ENCODE assay signal across 19 mouse cellular contexts in genomic region chr5:84298878-84299736, GRCm38 (mm10).
A peak's percentile ranks its signal among the peaks of the same experiment; 100 is the strongest.
DNase-seq lines count a peak whose midpoint lies in the region; ATAC-seq lines count a peak whose summit lies in the region.
"Had no signal": no experiment of that assay in that cellular context is flagged by ENCODE, and none has a peak within 500 bp of the region (broad histone marks: within the 10 kb centered on the region; RNA-seq: fewer than 3 reads in every experiment).

No protein-coding gene starts in this region.

- 20% methylated on average over 8 of the region's 8 CpGs for WGBS in hindbrain, embryonic 12.5 days
- 10% methylated on average over 8 of the region's 8 CpGs for WGBS in midbrain, embryonic 15.5 days
- 42% methylated on average over 8 of the region's 8 CpGs for WGBS in heart, embryonic 12.5 days

- DNase-seq in embryo, embryonic 10.5 days (ENCODE audit: low spot score), result peak; percentile 9
- no peak for DNase-seq in embryo, embryonic 9.5 days (ENCODE audit: extremely low spot score)
- DNase-seq in R1 (ENCODE audit: low read depth, low spot score), result peak; percentile 34
- DNase-seq in urinary bladder, postnatal 25 days (ENCODE audit: low spot score), result no peak
- no peak for DNase-seq in right cerebral cortex, postnatal 10 days (ENCODE audit: low spot score in 2 of 2)
- DNase-seq: adrenal gland, postnatal 10 days; cerebellum, adult 2 months; gastrocnemius, postnatal 36 days; heart, postnatal 10 days; kidney, postnatal 4 days; lung, postnatal 10 days; right cerebral cortex, adult 18-20 months had no signal

- ATAC-seq in hindbrain, embryonic 12.5 days (ENCODE audit: low FRiP score), result peak; percentile 79
- 0 out of 2 replicates have a peak, but pooled peaks have one; percentile 54 for ATAC-seq in midbrain, embryonic 15.5 days (replicated peaks)
- ATAC-seq in heart, embryonic 12.5 days (ENCODE audit: insufficient number of reproducible peaks, low FRiP score), result no peak
- ATAC-seq: inflammation-experienced regulatory T-cells, adult 6 months had no signal

- H3K4me2 ChIP-seq in hindbrain, embryonic 12.5 days (replicated peaks), result peak overlapping the region; percentile 30
- H3K4me2 ChIP-seq in midbrain, embryonic 15.5 days, result peak overlapping the region; percentile 21; the same call in 1 of the 2 replicates
- no peak overlapping the region for H3K4me2 ChIP-seq in heart, embryonic 12.5 days
- H3K4me2 ChIP-seq: limb, embryonic 13.5 days had no signal

- H3K9me3 ChIP-seq in hindbrain, embryonic 12.5 days (replicated peaks), result no peaks in the 10 kb centered on the region
- no peaks in the 10 kb centered on the region for H3K9me3 ChIP-seq in midbrain, embryonic 15.5 days
- no peaks in the 10 kb centered on the region for H3K9me3 ChIP-seq in heart, embryonic 12.5 days (replicated peaks)
- H3K9me3 ChIP-seq: limb, embryonic 13.5 days had no signal

- H3K4me1 ChIP-seq in hindbrain, embryonic 12.5 days, result peaks cover 8% of the 10 kb centered on the region
- peaks cover 8% of the 10 kb centered on the region for H3K4me1 ChIP-seq in midbrain, embryonic 15.5 days
- H3K4me1 ChIP-seq in heart, embryonic 12.5 days (replicated peaks), result no peaks in the 10 kb centered on the region
- H3K4me1 ChIP-seq: limb, embryonic 13.5 days had no signal

- no peak overlapping the region for H3K4me3 ChIP-seq in hindbrain, embryonic 12.5 days
- H3K4me3 ChIP-seq in midbrain, embryonic 15.5 days, result no peak overlapping the region
- H3K4me3 ChIP-seq in heart, embryonic 12.5 days, result no peak overlapping the region
- H3K4me3 ChIP-seq: limb, embryonic 13.5 days; myocyte had no signal

- no peaks in the 10 kb centered on the region for H3K36me3 ChIP-seq in hindbrain, embryonic 12.5 days
- H3K36me3 ChIP-seq in midbrain, embryonic 15.5 days (replicated peaks), result no peaks in the 10 kb centered on the region
- no peaks in the 10 kb centered on the region for H3K36me3 ChIP-seq in heart, embryonic 12.5 days
- H3K36me3 ChIP-seq: limb, embryonic 13.5 days had no signal

- H3K27me3 ChIP-seq in hindbrain, embryonic 12.5 days, result no peaks in the 10 kb centered on the region
- H3K27me3 ChIP-seq in midbrain, embryonic 15.5 days (replicated peaks), result no peaks in the 10 kb centered on the region; the same call in 1 of the 2 replicates
- H3K27me3 ChIP-seq in heart, embryonic 12.5 days (replicated peaks), result no peaks in the 10 kb centered on the region
- H3K27me3 ChIP-seq: limb, embryonic 13.5 days had no signal

- no peak overlapping the region for H3K9ac ChIP-seq in hindbrain, embryonic 12.5 days
- H3K9ac ChIP-seq in midbrain, embryonic 15.5 days, result no peak overlapping the region
- no peak overlapping the region for H3K9ac ChIP-seq in heart, embryonic 12.5 days
- H3K9ac ChIP-seq: limb, embryonic 13.5 days; liver, embryonic 14.5 days had no signal

- no peak overlapping the region for H3K27ac ChIP-seq in hindbrain, embryonic 12.5 days
- no peak overlapping the region for H3K27ac ChIP-seq in midbrain, embryonic 15.5 days
- no peak overlapping the region for H3K27ac ChIP-seq in heart, embryonic 12.5 days (ENCODE audit: poor library complexity, severe bottlenecking)
- H3K27ac ChIP-seq: limb, embryonic 13.5 days; liver, embryonic 14.5 days had no signal

Comparison
In these comparisons a context has a peak if more than half of its experiments do, and no peak if none do; other contexts are left out.
1. DNase-seq: peak in embryo, embryonic 10.5 days (single experiment) and R1 (single experiment); none in embryo, embryonic 9.5 days (single experiment), urinary bladder, postnatal 25 days (single experiment) and right cerebral cortex, postnatal 10 days (0 of 2).